Mouse (Mus musculus) adrenal gland, adult 18-20 months (tissue): ENCODE results near the gene Olfr61. TPM values are rescaled to one million over a fixed set of nuclear protein-coding genes. Genes with fewer than 3 reads are reported as not detected.
"Not testable (repeated sequence)": the region's sequence is repeated elsewhere in the genome, so short reads cannot be mapped to it uniquely, and the experiment has no call there.

ENCODE experiments used
- DNase-seq, 2 experiments: peaks; one replicate each; pipeline ENCODE4 v3.0.0; 2021 to 2022; ENCODE audit warnings: low spot score in 2 of 2
- long read RNA-seq, 2 experiments: library from polyadenylated mRNA; stranded (forward); transcript quantifications; one replicate each; pipeline ENCODE4 v2.0.0; 2021
- total RNA-seq, 2 experiments: library from RNA; stranded (reverse); gene quantifications; 1 replicate in 1 of 2; 2 replicates in 1 of 2; pipeline ENCODE4 v1.2.3; 2021

The Olfr61 gene
- total RNA-seq = not detected
- long read RNA-seq, experiment 1 = 0 reads
- long read RNA-seq, experiment 2 = 0 reads

DNA sequence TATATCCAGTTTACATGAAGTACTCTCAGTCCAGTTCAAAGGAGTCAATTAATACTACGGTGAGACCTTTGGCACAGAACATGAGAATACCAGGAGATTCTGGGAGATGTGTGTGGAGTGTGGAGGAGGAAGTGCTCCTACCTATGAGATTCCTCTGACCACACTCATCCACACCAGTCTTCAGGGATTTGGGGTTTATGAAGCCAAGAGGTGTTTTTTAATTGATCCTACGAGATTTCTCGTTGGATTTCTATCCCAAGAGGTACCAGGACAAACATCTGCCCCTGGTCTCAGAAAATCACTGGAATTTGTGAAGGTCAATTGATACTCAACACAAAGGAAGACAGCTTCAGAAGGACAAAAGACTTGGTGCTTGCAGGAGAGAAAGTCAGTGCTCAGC lies at the start of gene Olfr61:
Olfr61 (plus strand) TSS at position 301 of the 400 bp plus-strand sequence.
- not testable (repeated sequence) for DNase-seq

DNA sequence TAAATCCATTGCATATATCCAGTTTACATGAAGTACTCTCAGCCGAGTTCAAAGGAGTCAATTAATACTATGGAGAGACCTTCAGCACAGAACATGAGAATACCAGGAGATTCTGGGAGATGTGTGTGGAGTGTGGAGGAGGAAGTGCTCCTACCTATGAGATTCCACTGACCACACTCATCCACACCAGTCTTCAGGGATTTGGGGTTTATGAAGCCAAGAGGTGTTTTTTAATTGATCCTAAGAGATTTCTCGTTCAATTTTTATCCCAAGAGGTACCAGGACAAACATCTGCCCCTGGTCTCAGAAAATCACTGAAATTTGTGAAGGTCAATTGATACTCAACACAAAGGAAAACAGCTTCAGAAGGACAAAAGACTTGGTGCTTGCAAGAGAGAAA lies 27.8 kb upstream of the Olfr61 start, which contains the start of gene Olfr46:
Olfr46 (plus strand) TSS at position 301 of the 400 bp plus-strand sequence.
- DNase-seq = not testable (repeated sequence)

DNA sequence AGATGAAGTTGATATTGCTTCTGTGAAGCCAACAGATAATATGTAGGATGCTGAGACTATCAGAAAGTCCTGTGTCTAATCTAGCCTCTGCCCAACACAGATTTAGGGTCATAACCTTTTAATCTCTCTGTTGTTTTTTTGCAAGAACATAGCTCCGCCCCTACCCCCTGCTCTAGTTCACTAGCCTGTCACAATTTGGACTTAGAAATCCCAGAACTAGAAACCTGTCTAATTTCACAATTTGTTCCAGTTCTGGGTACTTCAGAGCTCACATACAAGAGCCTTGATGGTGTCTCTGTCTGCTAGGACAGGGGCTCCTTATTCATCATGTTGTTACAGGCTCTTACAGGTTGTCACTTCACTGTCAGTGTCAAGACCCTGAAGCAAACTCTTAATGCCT lies 1.8 kb downstream of the Olfr61 start:
- no peak for DNase-seq

DNA sequence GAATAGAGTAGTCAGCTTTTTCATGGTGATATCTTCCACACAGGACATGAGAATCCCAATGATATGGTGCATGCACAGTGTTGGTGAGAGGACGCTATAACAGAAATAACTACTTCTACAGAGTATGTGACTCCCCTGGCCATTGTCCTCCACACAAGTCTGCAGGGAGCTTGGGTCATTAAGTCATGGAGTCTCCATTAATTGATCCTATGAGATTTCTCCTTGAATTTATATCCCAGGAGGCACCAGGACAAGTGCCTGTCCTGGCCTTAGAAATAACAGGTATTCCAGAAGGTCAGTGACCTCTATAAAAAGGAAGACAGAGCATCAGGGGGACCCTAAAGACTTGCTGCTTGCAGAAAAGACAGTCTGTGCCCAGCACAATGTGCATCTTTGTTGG lies 17.4 kb downstream of the Olfr61 start, which contains the start of gene Olfr53:
Olfr53 (plus strand) TSS at position 301 of the 400 bp plus-strand sequence.
- no peak for DNase-seq

DNA sequence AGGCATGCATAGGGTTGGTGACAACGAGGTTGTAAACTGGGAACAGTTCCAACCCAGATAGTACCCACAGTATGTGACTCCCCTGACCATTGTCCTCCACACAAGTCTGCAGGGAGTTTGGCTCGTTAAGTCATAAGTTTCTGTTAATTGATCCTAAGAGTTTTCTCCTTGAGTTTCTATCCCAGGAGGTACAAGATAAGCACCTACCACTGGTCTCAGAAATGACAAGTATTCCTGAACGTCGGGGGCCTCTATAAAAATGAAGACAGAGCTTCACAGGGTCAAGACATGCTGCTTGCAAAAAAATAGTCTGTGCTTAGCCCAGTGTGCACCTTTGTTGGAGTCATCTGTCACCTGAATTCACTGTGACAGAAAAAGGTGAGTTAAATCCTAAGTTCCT lies 30.9 kb downstream of the Olfr61 start, which contains the start of gene Olfr539:
Olfr539 (plus strand) TSS at position 301 of the 400 bp plus-strand sequence.
- no peak for DNase-seq

DNA sequence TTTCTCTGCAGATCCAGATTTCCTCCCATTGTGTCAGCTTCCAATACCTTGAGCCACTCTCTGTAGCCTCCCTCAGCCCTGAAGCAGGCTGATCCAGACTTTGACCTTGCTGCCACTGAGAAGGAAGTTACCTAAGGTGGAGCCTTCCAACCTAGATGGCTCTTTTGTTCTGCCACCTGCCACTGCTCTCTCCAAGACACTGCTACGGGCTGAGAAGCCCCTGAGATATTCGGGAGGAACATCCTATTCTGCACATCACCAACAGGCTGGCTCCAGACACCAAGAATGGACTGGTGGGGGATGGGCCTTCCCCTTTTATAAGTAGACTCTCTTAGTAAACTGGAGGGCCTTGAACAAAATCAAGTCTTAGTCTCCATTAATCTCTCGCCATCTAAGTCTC lies 41.9 kb downstream of the Olfr61 start:
- not testable (repeated sequence) for DNase-seq

DNA sequence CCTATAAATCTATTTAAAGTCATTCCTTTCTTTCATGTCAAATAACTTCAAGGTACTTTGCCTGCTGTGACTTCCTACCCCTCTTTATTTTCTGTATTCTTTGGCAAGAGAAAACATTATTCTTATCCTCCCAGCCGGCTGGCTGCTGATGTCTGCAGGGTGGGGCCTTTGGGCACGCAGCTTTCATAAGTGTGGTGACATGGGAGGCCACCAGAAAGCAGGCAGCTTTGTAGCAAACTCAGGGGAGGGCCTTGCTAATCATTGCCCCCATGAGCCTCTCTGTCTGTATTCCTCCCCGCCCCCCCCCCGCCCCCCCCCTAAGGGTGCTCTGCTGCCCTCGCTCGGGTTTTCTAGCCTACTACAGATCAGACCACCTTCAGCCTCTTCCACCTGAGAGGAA lies 47.1 kb downstream of the Olfr61 start:
- no peak for DNase-seq

DNA sequence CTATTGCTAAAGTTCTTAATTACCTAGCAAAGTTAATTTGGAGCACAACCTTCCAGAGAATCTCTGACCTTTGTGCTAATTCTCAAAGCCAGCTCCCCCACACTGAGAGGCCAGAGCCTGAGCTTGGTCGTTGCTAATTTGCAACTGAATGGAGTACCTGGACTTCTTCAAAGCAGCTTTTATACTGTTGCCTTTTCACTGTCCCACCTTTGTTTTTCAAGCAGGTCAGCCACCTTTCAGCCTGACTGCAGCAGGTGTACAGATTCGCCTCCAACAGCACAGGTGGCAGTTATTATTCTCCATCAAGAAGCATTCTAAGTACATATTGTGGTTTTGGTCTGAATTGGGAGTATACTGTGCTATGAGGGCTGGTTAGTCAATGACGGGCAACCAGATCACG lies 50.8 kb downstream of the Olfr61 start:
- not testable (repeated sequence) for DNase-seq

DNA sequence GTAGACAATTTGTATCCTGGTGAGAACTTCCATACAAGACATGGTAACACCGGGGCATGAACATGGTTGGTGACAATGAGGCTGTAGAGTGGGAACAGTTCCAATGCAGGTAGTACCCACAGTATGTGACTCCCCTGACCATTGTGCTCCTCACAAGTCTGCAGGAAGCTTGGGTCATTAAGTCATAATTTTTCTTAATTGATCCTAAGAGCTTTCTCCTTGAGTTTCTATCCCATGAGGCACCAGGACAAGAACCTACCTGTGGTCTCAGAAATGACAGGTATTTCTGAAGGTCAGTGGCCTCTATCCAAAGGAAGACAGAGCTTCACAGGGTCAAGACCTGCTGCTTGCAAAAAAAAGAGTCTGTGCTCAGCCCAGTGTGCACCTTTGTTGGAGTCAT lies 52.9 kb downstream of the Olfr61 start, which contains the start of gene Olfr45:
Olfr45 (plus strand) TSS at position 301 of the 400 bp plus-strand sequence.
- DNase-seq = no peak

Other genes starting within 250 kb of the Olfr61 start
- gene Olfr531, start 226.1 kb upstream of the Olfr61 start, total RNA-seq = not detected
- not detected for gene Olfr532, start 207.3 kb upstream of the Olfr61 start, total RNA-seq
- not detected for gene Olfr533, start 165.6 kb upstream of the Olfr61 start, total RNA-seq
- not detected for gene Olfr535, start 144.8 kb upstream of the Olfr61 start, total RNA-seq
- not detected for gene Olfr536, start 121.6 kb upstream of the Olfr61 start, total RNA-seq
- gene Olfr538, start 61.1 kb upstream of the Olfr61 start, total RNA-seq = not detected
- not detected for gene Olfr46, start 27.7 kb upstream of the Olfr61 start, total RNA-seq
- gene Olfr53, start 17.5 kb downstream of the Olfr61 start, total RNA-seq = not detected
- under 1 TPM in 1 of 2 experiments, not detected in 1; 0.03 TPM for gene Olfr539, start 31.0 kb downstream of the Olfr61 start, total RNA-seq
- not detected for gene Olfr45, start 53.0 kb downstream of the Olfr61 start, total RNA-seq
- not detected for gene Olfr541, start 68.3 kb downstream of the Olfr61 start, total RNA-seq
- gene Cyp2e1, start 134.8 kb downstream of the Olfr61 start, total RNA-seq = 100 to 1,000 TPM; 200 to 317 TPM
- gene Syce1, start 158.9 kb downstream of the Olfr61 start, total RNA-seq = under 1 TPM in 1 of 2 experiments, not detected in 1; 0.19 TPM
- 1 to 10 TPM; 2.0 to 2.8 TPM for gene Zfp941, start 193.2 kb downstream of the Olfr61 start, total RNA-seq
- gene Urah, start 206.0 kb downstream of the Olfr61 start, total RNA-seq = 1 to 10 TPM in 1 of 2 experiments, under 1 TPM in 1; 0.76 to 1.1 TPM
- not detected for gene Scgb1c1, start 216.6 kb downstream of the Olfr61 start, total RNA-seq
- under 1 TPM; 0.26 to 0.40 TPM for gene Odf3, start 218.8 kb downstream of the Olfr61 start, total RNA-seq
- gene Gm45785, start 227.4 kb downstream of the Olfr61 start, total RNA-seq = under 1 TPM; 0.36 to 0.61 TPM
- gene Ric8a, start 228.0 kb downstream of the Olfr61 start, total RNA-seq = 10 to 100 TPM; 49.5 to 65.5 TPM
- gene Bet1l, start 228.6 kb downstream of the Olfr61 start, total RNA-seq = 10 to 100 TPM; 37.8 to 42.8 TPM